Mouse (Mus musculus) MEL (cell line): ENCODE results near the gene Specc1l. TPM values are rescaled to one million over a fixed set of nuclear protein-coding genes. Genes with fewer than 3 reads are reported as not detected.
A peak's percentile ranks its signal among the peaks of the same experiment; 100 is the strongest.

ENCODE experiments used
- DNase-seq: peaks from one replicate; pipeline ENCODE4 v3.0.0; 2011; ENCODE audit warnings: low read depth, low spot score
- H3K27ac ChIP-seq: 2 replicates; pipeline ENCODE4 v1.5.1; 2012; ENCODE audit warnings: low read depth, mild to moderate bottlenecking, control low read depth, low read length, moderate library complexity; ENCODE audit not compliant: control insufficient read depth
- H3K27me3 ChIP-seq, 2 experiments: fragments of 150-350 bp in 1 of 2; sonication (generic) in 1 of 2; 2 replicates each; pipeline ENCODE4 v1.6.1; 2012; ENCODE audit warnings: low read length in 2 of 2, mild to moderate bottlenecking in 2 of 2, improper control_type of control experiment in 1 of 2, moderate library complexity in 1 of 2; ENCODE audit not compliant: insufficient read depth in 2 of 2, control insufficient read depth in 1 of 2
- H3K36me3 ChIP-seq, 2 experiments: 2 replicates each; pipeline ENCODE4 v1.6.1; 2012 to 2014; ENCODE audit warnings: low read length in 2 of 2, improper control_type of control experiment in 1 of 2, inconsistent platforms in 1 of 2, mild to moderate bottlenecking in 1 of 2; ENCODE audit not compliant: insufficient read depth in 2 of 2, control insufficient read depth in 1 of 2
- H3K4me1 ChIP-seq, 2 experiments: fragments of 150-350 bp in 1 of 2; sonication (generic) in 1 of 2; 2 replicates each; pipeline ENCODE4 v1.6.1; 2012; ENCODE audit warnings: low read length in 2 of 2, improper control_type of control experiment in 1 of 2, mild to moderate bottlenecking in 1 of 2; ENCODE audit not compliant: insufficient read depth in 2 of 2, control insufficient read depth in 1 of 2
- H3K4me3 ChIP-seq, 2 experiments: fragments of 150-350 bp in 1 of 2; sonication (generic) in 1 of 2; 2 replicates each; pipeline ENCODE4 v1.5.1; 2012; ENCODE audit warnings: low read depth in 2 of 2, low read length in 2 of 2, mild to moderate bottlenecking in 2 of 2, moderate library complexity in 2 of 2, control low read depth in 1 of 2, improper control_type of control experiment in 1 of 2; ENCODE audit not compliant: control insufficient read depth in 1 of 2, insufficient read depth in 1 of 2
- H3K79me2 ChIP-seq: 2 replicates; pipeline ENCODE4 v1.6.1; 2012; ENCODE audit warnings: mild to moderate bottlenecking, low read length, moderate library complexity; ENCODE audit not compliant: control insufficient read depth, poor library complexity, insufficient read depth
- H3K9ac ChIP-seq: 2 replicates; pipeline ENCODE4 v1.6.1; 2012; ENCODE audit warnings: low read depth, mild to moderate bottlenecking, control low read depth, low read length, moderate library complexity; ENCODE audit not compliant: control insufficient read depth, poor library complexity, severe bottlenecking
- H3K9me3 ChIP-seq: fragments of 150-350 bp; sonication (generic); replicated peaks from 2 replicates; pipeline ENCODE4 v1.6.1; 2012; ENCODE audit warnings: mild to moderate bottlenecking, low read length, improper control_type of control experiment, moderate library complexity; ENCODE audit not compliant: insufficient read depth
- BHLHE40 ChIP-seq: IDR thresholded peaks from 2 replicates; pipeline ENCODE4 v1.6.1; 2012; ENCODE audit warnings: low read depth, mild to moderate bottlenecking, inconsistent platforms, low read length, improper control_type of control experiment, borderline replicate concordance
- CHD2 ChIP-seq: IDR thresholded peaks from 2 replicates; pipeline ENCODE4 v1.6.1; 2011; ENCODE audit warnings: low read length, improper control_type of control experiment
- CTCF ChIP-seq, 3 experiments: IDR thresholded peaks in 2 of 3; conservative IDR thresholded peaks in 1 of 3; 2 replicates each; pipeline ENCODE4 v1.5.1; 2011 to 2012; ENCODE audit warnings: low read length in 3 of 3, low read depth in 2 of 3, mild to moderate bottlenecking in 2 of 3, improper control_type of control experiment in 1 of 3, inconsistent platforms in 1 of 3, mixed read lengths in 1 of 3, moderate library complexity in 1 of 3; ENCODE audit not compliant: control insufficient read depth in 1 of 3, insufficient read depth in 1 of 3, poor library complexity in 1 of 3, severe bottlenecking in 1 of 3
- E2F4 ChIP-seq: IDR thresholded peaks from 2 replicates; pipeline ENCODE4 v1.6.1; 2011; ENCODE audit warnings: low read depth, low read length, improper control_type of control experiment, borderline replicate concordance
- GABPA ChIP-seq: IDR thresholded peaks from 2 replicates; pipeline ENCODE4 v1.6.1; 2012; ENCODE audit warnings: low read depth, mild to moderate bottlenecking, inconsistent platforms, low read length, improper control_type of control experiment, moderate library complexity
- MAX ChIP-seq: IDR thresholded peaks from 2 replicates; pipeline ENCODE4 v1.6.1; 2011; ENCODE audit warnings: low read length, improper control_type of control experiment
- MAZ ChIP-seq: IDR thresholded peaks from 2 replicates; pipeline ENCODE4 v1.6.1; 2012; ENCODE audit warnings: low read depth, mild to moderate bottlenecking, inconsistent platforms, low read length, improper control_type of control experiment
- MYB ChIP-seq: IDR thresholded peaks from 2 replicates; pipeline ENCODE4 v1.6.1; 2011; ENCODE audit warnings: mild to moderate bottlenecking, low read depth, low read length, improper control_type of control experiment
- MYC ChIP-seq: IDR thresholded peaks from 2 replicates; pipeline ENCODE4 v1.6.1; 2011; ENCODE audit warnings: low read depth, mild to moderate bottlenecking, low read length, improper control_type of control experiment, moderate library complexity
- NELFE ChIP-seq: IDR thresholded peaks from 2 replicates; pipeline ENCODE4 v1.6.1; 2011; ENCODE audit warnings: low read depth, low read length, improper control_type of control experiment
- POLR2A ChIP-seq, 2 experiments: IDR thresholded peaks; 2 replicates each; pipeline ENCODE4 v1.6.1; 2011 to 2012; ENCODE audit warnings: low read length in 2 of 2, mild to moderate bottlenecking in 2 of 2, control low read depth in 1 of 2, improper control_type of control experiment in 1 of 2, low read depth in 1 of 2, moderate library complexity in 1 of 2; ENCODE audit not compliant: control insufficient read depth in 1 of 2, insufficient read depth in 1 of 2, poor library complexity in 1 of 2
- POLR2AphosphoS2 ChIP-seq: IDR thresholded peaks from 2 replicates; pipeline ENCODE4 v1.6.1; 2011; ENCODE audit warnings: low read length, improper control_type of control experiment
- RAD21 ChIP-seq: IDR thresholded peaks from 2 replicates; pipeline ENCODE4 v1.6.1; 2011; ENCODE audit warnings: mild to moderate bottlenecking, low read depth, low read length, improper control_type of control experiment
- SIN3A ChIP-seq: IDR thresholded peaks from 2 replicates; pipeline ENCODE4 v1.6.1; 2012; ENCODE audit warnings: low read length, improper control_type of control experiment, inconsistent platforms
- SMC3 ChIP-seq: IDR thresholded peaks from 2 replicates; pipeline ENCODE4 v1.6.1; 2011; ENCODE audit warnings: low read depth, low read length, improper control_type of control experiment
- TBP ChIP-seq: IDR thresholded peaks from 2 replicates; pipeline ENCODE4 v1.8.0; 2011; ENCODE audit warnings: low read depth, low read length, improper control_type of control experiment
- UBTF ChIP-seq: IDR thresholded peaks from 2 replicates; pipeline ENCODE4 v1.6.1; 2012; ENCODE audit warnings: low read depth, mild to moderate bottlenecking, inconsistent platforms, low read length, improper control_type of control experiment, moderate library complexity, borderline replicate concordance; ENCODE audit not compliant: insufficient read depth
- ZC3H11A ChIP-seq: IDR thresholded peaks from 2 replicates; pipeline ENCODE4 v1.6.1; 2012; ENCODE audit warnings: low read depth, mild to moderate bottlenecking, inconsistent platforms, low read length, improper control_type of control experiment
- ZKSCAN1 ChIP-seq: IDR thresholded peaks from 2 replicates; pipeline ENCODE4 v1.6.1; 2012; ENCODE audit warnings: low read depth, mild to moderate bottlenecking, inconsistent platforms, low read length, improper control_type of control experiment, moderate library complexity
- ZMIZ1 ChIP-seq: IDR thresholded peaks from 2 replicates; pipeline ENCODE4 v1.6.1; 2012; ENCODE audit warnings: low read depth, mild to moderate bottlenecking, inconsistent platforms, low read length, improper control_type of control experiment, moderate library complexity
- ZNF384 ChIP-seq: IDR thresholded peaks from 2 replicates; pipeline ENCODE4 v1.6.1; 2012; ENCODE audit warnings: low read depth, mild to moderate bottlenecking, inconsistent platforms, low read length, improper control_type of control experiment
- polyA plus RNA-seq, 2 experiments: library from polyadenylated mRNA; stranded (reverse) in 1 of 2; unstranded in 1 of 2; fragments of >175 nt in 1 of 2; fragments of >200 nt in 1 of 2; gene quantifications; 2 replicates each; pipeline versions ENCODE4 v1.2.1 to v1.2.4; 2012; ENCODE audit warnings: low replicate concordance in 2 of 2, low read depth in 1 of 2; ENCODE audit not compliant: insufficient read length in 2 of 2, insufficient read depth in 1 of 2, missing spikeins in 1 of 2
- total RNA-seq: library from RNA; depleted of rRNA; stranded (reverse); fragments of 300-350 nt; gene quantifications from 2 replicates; pipeline ENCODE4 v1.2.3, GENCODE M21; 2012

Specc1l gene
- total and polyA plus RNA-seq, 3 experiments, result 12.3 to 30.6 (median 15.1) TPM

- no peak overlapping the region for H3K4me3 ChIP-seq
- peak; percentile 23 to 76 (median 41); a peak in 4 of 6 replicates for TF ChIP-seq CTCF (IDR thresholded peaks at IDR 0.05 in 2 of 3, conservative IDR thresholded peaks at IDR 0.05 in 1 of 3; ENCODE audit: control insufficient read depth in 1 of 3, insufficient read depth in 1 of 3, low read depth in 2 of 3, low read length in 3 of 3, poor library complexity in 1 of 3, severe bottlenecking in 1 of 3)
- peak; percentile 69 for TF ChIP-seq ZNF384
- TF ChIP-seq SMC3, result peak; percentile 88
- peak; percentile 76 for TF ChIP-seq RAD21
- peak; percentile 76 for TF ChIP-seq ZC3H11A
- TF ChIP-seq ZKSCAN1, result no peak
- no peak overlapping the region for H3K9ac ChIP-seq
- peak; percentile 74 for DNase-seq
- no peaks in the 10 kb centered on the region for H3K27me3 ChIP-seq
- no peak overlapping the region for H3K27ac ChIP-seq
- peaks cover 2 to 7% of the 10 kb centered on the region in 2 experiments; a peak in 3 of 4 replicates for H3K36me3 ChIP-seq
- no peaks in the 10 kb centered on the region for H3K79me2 ChIP-seq
- H3K9me3 ChIP-seq, result no peaks in the 10 kb centered on the region
- H3K4me1 ChIP-seq, result peaks cover 0 to 5% of the 10 kb centered on the region in 2 experiments; a peak in 1 of 4 replicates
These were observed 43.2 kb downstream of the Specc1l start for GRCm38 (mm10) chr10:75255091-75255490.

GRCm38 (mm10) chr10:75257401-75257800 lies 45.5 kb downstream of the Specc1l start:
- Histone ChIP-seq H3K9me3 (no peaks in the 10 kb centered on the region), H3K27ac (no peak overlapping the region), H3K4me1 (peaks cover 0 to 5% of the 10 kb centered on the region in 2 experiments; a peak in 1 of 4 replicates), H3K79me2 (no peaks in the 10 kb centered on the region), H3K4me3 (no peak overlapping the region), H3K27me3 (no peaks in the 10 kb centered on the region), H3K36me3 (peaks cover 4 to 7% of the 10 kb centered on the region in 2 experiments; a peak in 3 of 4 replicates), H3K9ac (no peak overlapping the region)
- TF ChIP-seq ZNF384, result no peak
- TF ChIP-seq E2F4, result no peak
- TF ChIP-seq CTCF (IDR thresholded peaks at IDR 0.05 in 2 of 3, conservative IDR thresholded peaks at IDR 0.05 in 1 of 3; ENCODE audit: control insufficient read depth in 1 of 3, insufficient read depth in 1 of 3, low read depth in 2 of 3, low read length in 3 of 3, poor library complexity in 1 of 3, severe bottlenecking in 1 of 3), result no peak
- no peak for TF ChIP-seq BHLHE40
- no peak for TF ChIP-seq NELFE
- no peak for TF ChIP-seq SMC3
- TF ChIP-seq UBTF, result no peak
- no peak for TF ChIP-seq POLR2A (IDR thresholded peaks at IDR 0.05; ENCODE audit: control insufficient read depth in 1 of 2, insufficient read depth in 1 of 2, low read depth in 1 of 2, low read length in 2 of 2, poor library complexity in 1 of 2)
- TF ChIP-seq TBP, result no peak
- TF ChIP-seq ZMIZ1, result no peak
- no peak for DNase-seq

- H3K4me3 ChIP-seq, result no peak overlapping the region
- peaks cover 7% of the 10 kb centered on the region in 2 experiments for H3K36me3 ChIP-seq
- DNase-seq, result peak; percentile 40
- TF ChIP-seq SIN3A, result no peak
- TF ChIP-seq MAZ, result no peak
- TF ChIP-seq MAX, result no peak
- no peak for TF ChIP-seq CHD2
- TF ChIP-seq MYB, result no peak
- no peak for TF ChIP-seq ZNF384
- no peak for TF ChIP-seq GABPA
- no peak for TF ChIP-seq POLR2AphosphoS2
- TF ChIP-seq MYC, result no peak
- H3K27ac ChIP-seq, result no peak overlapping the region
- H3K79me2 ChIP-seq, result no peaks in the 10 kb centered on the region
- H3K9ac ChIP-seq, result no peak overlapping the region
- no peaks in the 10 kb centered on the region for H3K27me3 ChIP-seq
- no peaks in the 10 kb centered on the region for H3K9me3 ChIP-seq
- peaks cover 0 to 5% of the 10 kb centered on the region in 2 experiments; a peak in 1 of 4 replicates for H3K4me1 ChIP-seq
These were observed 46.4 kb downstream of the Specc1l start for GRCm38 (mm10) chr10:75258241-75258640.
